Mouse (Mus musculus): ENCODE measurements around the gene Gm13287. TPM values are rescaled to one million over a fixed set of nuclear protein-coding genes. Genes with fewer than 3 reads are reported as not detected.

The Gm13287 gene
- polyA plus RNA-seq (2015; fragmentation: Illumina TruSeq; extraction: RNeasy Lipid Tissue Mini Kit (QIAGEN cat#74804); ENCODE audit: insufficient read depth, low read depth, low replicate concordance), result not detected

DNA sequence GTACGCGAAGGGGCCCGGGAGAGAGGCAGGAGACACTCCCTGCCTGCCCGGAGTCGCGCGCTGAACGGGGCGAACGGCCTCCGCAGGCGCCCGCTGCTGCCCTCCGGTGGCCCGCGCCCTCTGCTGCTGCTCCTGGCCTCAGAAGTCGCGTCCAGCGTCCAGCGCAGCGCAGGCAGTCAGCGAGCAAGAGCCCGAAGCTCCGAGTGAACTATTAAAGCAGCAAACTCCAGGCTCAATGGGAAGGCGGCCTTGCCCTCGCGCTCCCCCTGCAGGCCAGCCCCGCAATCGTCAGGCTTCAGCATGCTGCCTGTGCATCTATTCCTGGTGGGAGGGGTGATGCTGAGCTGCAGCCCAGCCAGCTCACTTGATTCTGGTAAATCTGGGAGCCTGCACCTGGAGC lies at the start of gene Gm13287:
TSS of gene Gm13287 (plus strand) at position 301 of the 400 bp plus-strand sequence.

DNA sequence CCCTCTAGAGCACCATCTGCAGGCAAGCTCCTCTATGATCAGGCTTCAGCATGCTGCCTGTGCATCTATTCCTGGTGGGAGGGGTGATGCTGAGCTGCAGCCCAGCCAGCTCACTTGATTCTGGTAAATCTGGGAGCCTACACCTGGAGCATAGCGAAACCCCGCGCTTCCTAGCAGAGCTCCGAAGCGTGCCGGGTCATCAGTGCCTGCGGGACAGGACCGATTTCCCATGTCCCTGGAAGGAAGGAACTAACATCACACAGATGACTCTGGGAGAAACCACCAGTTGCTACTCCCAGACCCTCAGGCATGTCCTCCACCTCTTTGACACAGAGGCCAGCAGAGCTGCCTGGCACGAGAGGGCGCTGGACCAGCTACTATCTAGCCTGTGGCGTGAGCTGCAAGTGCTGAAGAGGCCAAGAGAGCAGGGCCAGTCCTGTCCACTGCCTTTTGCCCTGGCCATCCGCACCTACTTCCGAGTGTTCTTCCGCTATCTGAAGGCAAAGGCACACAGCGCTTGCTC lies 48.2 kb upstream of the Gm13287 start, which contains the start of gene Gm13271:
TSS of gene Gm13271 (plus strand) at position 51 of the 523 bp plus-strand sequence.

GRCm38 (mm10) chr4:88759610-88760268 lies 43.3 kb upstream of the Gm13287 start, which contains the start of gene Gm13283:
Gene Gm13283 (plus strand): TSS chr4:88760119.

GRCm38 (mm10) chr4:88773534-88773933 lies 29.5 kb upstream of the Gm13287 start, which contains the start of gene Gm13290:
Gene Gm13290 (plus strand): TSS chr4:88773834.

GRCm38 (mm10) chr4:88776622-88777021 lies 26.4 kb upstream of the Gm13287 start, which contains the start of gene Gm13289:
Gene Gm13289 (plus strand): TSS chr4:88776922.

DNA sequence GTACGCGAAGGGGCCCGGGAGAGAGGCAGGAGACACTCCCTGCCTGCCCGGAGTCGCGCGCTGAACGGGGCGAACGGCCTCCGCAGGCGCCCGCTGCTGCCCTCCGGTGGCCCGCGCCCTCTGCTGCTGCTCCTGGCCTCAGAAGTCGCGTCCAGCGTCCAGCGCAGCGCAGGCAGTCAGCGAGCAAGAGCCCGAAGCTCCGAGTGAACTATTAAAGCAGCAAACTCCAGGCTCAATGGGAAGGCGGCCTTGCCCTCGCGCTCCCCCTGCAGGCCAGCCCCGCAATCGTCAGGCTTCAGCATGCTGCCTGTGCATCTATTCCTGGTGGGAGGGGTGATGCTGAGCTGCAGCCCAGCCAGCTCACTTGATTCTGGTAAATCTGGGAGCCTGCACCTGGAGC lies 23.5 kb upstream of the Gm13287 start, which contains the start of gene Gm13272:
TSS of gene Gm13272 (plus strand) at position 301 of the 400 bp plus-strand sequence.

GRCm38 (mm10) chr4:88781831-88782230 lies 21.2 kb upstream of the Gm13287 start, which contains the start of gene Ifnz:
Gene Ifnz (plus strand): TSS chr4:88782131.

GRCm38 (mm10) chr4:88785409-88785808 lies 17.6 kb upstream of the Gm13287 start, which contains the start of gene Gm13276:
Gene Gm13276 (plus strand): TSS chr4:88785709.

DNA sequence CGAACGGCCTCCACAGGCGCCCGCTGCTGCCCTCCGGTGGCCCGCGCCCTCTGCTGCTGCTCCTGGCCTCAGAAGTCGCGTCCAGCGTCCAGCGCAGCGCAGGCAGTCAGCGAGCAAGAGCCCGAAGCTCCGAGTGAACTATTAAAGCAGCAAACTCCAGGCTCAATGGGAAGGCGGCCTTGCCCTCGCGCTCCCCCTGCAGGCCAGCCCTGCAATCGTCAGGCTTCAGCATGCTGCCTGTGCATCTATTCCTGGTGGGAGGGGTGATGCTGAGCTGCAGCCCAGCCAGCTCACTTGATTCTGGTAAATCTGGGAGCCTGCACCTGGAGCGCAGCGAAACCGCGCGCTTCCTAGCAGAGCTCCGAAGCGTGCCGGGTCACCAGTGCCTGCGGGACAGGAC lies 14.7 kb upstream of the Gm13287 start, which contains the start of gene Gm13277:
TSS of gene Gm13277 (plus strand) at position 231 of the 400 bp plus-strand sequence.

GRCm38 (mm10) chr4:88791250-88791649 lies 11.8 kb upstream of the Gm13287 start, which contains the start of gene Gm13278:
Gene Gm13278 (plus strand): TSS chr4:88791550.

DNA sequence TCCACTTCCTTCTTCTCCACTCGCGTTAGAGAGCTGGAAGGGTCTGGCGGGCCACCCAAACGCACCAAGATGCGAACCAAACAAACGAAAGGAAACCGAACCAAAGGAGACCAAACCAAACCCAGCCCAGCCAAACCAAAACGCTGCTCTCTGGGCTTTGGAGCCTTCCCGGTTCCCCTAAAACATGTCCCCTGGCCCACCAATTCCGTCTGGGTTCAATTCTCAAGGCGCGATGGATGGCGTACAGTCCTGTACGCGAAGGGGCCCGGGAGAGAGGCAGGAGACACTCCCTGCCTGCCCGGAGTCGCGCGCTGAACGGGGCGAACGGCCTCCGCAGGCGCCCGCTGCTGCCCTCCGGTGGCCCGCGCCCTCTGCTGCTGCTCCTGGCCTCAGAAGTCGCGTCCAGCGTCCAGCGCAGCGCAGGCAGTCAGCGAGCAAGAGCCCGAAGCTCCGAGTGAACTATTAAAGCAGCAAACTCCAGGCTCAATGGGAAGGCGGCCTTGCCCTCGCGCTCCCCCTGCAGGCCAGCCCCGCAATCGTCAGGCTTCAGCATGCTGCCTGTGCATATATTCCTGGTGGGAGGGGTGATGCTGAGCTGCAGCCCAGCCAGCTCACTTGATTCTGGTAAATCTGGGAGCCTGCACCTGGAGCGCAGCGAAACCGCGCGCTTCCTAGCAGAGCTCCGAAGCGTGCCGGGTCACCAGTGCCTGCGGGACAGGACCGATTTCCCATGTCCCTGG lies 8.9 kb upstream of the Gm13287 start, which contains the start of gene Gm13275:
TSS of gene Gm13275 (plus strand) at position 552 of the 740 bp plus-strand sequence.

GRCm38 (mm10) chr4:88797097-88797496 lies 6.0 kb upstream of the Gm13287 start, which contains the start of gene Gm13279:
Gene Gm13279 (plus strand): TSS chr4:88797397.

GRCm38 (mm10) chr4:88799365-88799764 lies 3.7 kb upstream of the Gm13287 start, which contains the start of gene Gm13285:
Gene Gm13285 (plus strand): TSS chr4:88799665.

DNA sequence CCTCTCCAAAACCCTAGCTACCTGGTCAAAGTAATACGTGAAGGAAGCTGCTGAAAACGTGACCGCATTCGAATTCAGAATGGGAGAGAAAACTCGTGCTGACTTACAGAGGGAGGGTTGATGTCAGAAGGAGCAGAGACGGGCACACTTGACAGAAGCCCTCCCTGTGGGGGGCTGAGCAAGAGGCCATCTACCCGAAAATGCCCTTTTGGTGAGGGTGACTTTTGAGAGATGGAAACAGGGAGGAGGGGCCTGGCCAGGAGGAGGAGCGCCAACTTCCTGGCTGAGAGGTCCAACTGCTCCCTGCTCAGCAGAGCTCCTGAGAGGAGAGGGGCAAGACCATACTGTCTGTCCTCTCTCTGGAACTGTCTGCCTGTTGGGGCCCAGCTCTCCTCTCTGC lies 2.2 kb downstream of the Gm13287 start, which contains the start of gene Gm13288:
TSS of gene Gm13288 (plus strand) at position 301 of the 400 bp plus-strand sequence.

GRCm38 (mm10) chr4:88815928-88816327 lies 12.9 kb downstream of the Gm13287 start, which contains the start of gene Ifna7:
Gene Ifna7 (plus strand): TSS chr4:88816228.

DNA sequence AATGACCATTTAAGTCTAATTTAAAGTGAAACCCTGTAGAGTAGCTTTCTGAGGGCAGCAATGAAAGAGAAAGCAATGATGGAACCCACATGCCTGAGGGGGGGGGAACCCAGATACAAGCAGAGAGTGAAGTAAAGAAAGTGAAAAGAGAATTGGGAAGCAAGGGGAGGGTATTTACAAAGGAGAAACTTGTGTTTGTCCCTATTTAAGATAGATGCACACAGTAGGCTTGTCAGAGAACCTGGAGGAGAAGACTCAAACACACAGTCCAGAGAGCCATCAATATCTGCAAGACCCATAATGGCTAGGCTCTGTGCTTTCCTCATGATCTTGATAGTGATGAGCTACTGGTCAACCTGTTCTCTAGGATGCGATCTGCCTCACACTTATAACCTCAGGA lies 16.6 kb downstream of the Gm13287 start, which contains the start of gene Ifna11:
TSS of gene Ifna11 (plus strand) at position 301 of the 400 bp plus-strand sequence.

DNA sequence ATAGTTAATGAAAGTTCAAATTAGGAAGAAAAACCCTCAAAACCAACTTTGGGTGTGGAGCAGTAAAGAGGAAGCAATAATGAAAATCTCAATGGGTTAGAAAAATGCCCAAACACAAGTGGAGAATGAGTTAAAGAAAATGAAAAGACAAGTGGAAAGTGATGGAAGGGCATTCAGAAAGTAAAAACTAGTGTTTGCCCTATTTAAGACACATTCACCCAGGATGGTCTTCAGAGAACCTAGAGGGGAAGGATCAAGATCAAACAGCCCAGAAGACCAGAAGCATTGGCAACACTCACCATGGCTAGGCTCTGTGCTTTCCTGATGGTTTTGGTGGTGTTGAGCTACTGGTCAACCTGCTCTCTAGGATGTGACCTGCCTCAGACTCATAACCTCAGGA lies 24.1 kb downstream of the Gm13287 start, which contains the start of gene Ifna6:
TSS of gene Ifna6 (plus strand) at position 301 of the 400 bp plus-strand sequence.

DNA sequence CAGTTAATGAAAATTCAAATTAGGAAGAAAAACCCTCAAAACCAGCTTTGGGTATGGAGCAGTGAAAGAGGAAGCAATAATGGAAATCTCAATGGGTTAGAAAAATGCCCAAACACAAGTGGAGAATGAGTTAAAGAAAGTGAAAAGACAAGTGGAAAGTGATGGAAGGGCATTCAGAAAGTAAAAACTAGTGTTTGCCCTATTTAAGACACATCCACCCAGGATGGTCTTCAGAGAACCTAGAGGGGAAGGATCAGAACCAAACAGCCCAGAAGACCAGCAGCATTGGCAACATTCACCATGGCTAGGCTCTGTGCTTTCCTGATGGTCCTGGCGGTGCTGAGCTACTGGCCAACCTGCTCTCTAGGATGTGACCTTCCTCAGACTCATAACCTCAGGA lies 32.2 kb downstream of the Gm13287 start, which contains the start of gene Ifna5:
TSS of gene Ifna5 (plus strand) at position 301 of the 400 bp plus-strand sequence.

GRCm38 (mm10) chr4:88841438-88841911 lies 38.4 kb downstream of the Gm13287 start, which contains the start of gene Ifna4:
Gene Ifna4 (plus strand): TSS chr4:88841861.

DNA sequence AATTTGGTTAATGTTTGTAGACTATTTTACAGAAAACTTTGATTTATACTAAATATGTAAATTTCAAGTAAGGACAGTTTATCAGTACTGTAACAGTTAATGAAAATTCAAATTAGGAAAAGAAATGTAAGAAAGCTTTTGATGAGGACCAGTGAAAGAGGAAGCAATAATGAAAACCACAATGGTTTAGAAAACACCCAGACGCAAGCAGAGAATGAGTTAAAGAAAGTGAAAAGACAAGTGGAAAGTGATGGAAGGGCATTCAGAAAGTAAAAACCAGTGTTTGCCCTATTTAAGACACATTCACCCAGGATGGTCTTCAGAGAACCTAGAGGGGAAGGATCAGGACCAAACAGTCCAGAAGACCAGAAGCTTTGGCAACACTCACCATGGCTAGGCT lies 46.6 kb downstream of the Gm13287 start, which contains the start of gene Ifna1:
TSS of gene Ifna1 (plus strand) at position 390 of the 400 bp plus-strand sequence.

All from pancreas, adult 10 weeks (tissue).